Mouse (Mus musculus) bone marrow, adult 2 months (tissue): ENCODE results near the gene Grid1.

Source experiments
- CTCF ChIP-seq: fragments of 200-500 bp; IDR thresholded peaks from 2 replicates; pipeline ENCODE4 v1.5.1; 2011; ENCODE audit warnings: low read length, control low read depth; ENCODE audit not compliant: control insufficient read depth, insufficient read depth
- POLR2A ChIP-seq: fragments of 200-500 bp; IDR thresholded peaks from 2 replicates; pipeline ENCODE4 v1.6.1; 2011; ENCODE audit warnings: low read depth, mild to moderate bottlenecking, control low read depth, low read length, borderline replicate concordance; ENCODE audit not compliant: control insufficient read depth

DNA sequence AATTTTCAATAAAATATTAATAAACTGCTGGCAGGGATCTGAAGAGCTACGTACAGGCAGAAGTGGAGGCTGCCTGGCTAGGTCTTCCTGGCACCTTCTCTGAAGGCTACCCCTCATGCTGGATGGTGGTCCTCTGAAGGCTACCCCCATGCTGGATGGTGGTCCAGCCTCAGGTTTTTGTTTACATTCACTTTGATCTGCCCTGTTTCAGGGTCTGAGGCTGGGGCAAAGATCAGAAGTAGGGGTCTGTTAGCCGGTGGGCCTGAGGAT lies 126.3 kb downstream of the Grid1 start:
- TF ChIP-seq CTCF (no peak), POLR2A (no peak)
